Mouse (Mus musculus): ENCODE results near the gene Utp11.
A peak's percentile ranks its signal among the peaks of the same experiment; 100 is the strongest.

DNA sequence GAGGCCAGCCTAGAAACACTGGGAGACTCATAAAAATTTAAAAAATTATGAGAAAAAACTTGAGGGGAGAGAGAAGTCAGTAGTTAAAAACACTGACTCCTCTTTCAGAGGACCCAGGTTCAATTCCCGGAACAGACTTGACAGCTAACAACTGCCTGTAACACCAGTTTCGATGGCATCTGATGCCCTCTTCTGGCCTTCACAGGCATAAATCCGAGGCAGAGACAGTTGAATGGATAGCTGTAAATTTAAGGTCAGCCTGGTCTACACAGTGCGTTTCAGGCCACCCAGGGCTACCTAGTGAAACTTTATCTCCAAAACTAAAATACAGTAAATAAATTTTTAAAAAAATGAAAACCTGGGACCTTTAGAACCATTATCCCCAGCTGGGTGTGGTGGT is 8.4 kb downstream of the Utp11 start:
- TF ChIP-seq CTCF (IDR thresholded peaks at IDR 0.05; ENCODE audit: low read depth, low read length) (peak; percentile 19; the same call in 1 of the 2 replicates), POLR2A (IDR thresholded peaks at IDR 0.05; ENCODE audit: extremely low read depth, insufficient read depth, low read length) (no peak)
